Mouse (Mus musculus): ENCODE measurements around the gene Hdac7. TPM values are rescaled to one million over a fixed set of nuclear protein-coding genes. Genes with fewer than 3 reads are reported as not detected.

The Hdac7 gene
- polyA plus RNA-seq, 1 experiment from 2014 or later = 25.3 TPM

DNA sequence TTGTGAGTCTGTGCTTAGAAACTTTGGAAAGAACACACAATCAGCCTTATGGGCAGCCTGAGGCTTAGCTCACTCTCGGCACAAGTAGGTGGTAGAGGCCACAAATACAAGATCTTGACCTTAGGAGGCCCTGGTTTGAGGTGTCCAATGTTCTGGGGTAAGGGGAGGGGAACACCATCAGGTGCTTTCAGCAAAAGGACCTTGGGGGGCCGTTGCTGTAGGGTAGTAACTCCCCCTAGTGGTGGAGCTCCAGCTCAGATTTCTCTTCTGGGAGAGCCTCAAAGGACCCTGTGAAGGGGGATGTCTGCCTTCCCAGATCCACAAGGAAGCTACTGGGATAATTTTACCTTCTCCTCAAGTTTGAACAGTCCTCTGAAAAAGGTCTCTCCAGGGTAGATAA, 6.1 kb upstream of the Hdac7 start:
- Histone ChIP-seq H3K36me3 (replicated peaks) (no peaks in the 10 kb centered on the region), H3K4me1 (peaks cover 8% of the 10 kb centered on the region), H3K4me3 (no peak overlapping the region), H3K27me3 (ENCODE audit: poor library complexity, severe bottlenecking) (0 out of 2 replicates have a peak, but pooled peaks cover 2% of the 10 kb centered on the region), H3K27ac (no peak overlapping the region), H3K9me3 (no peaks in the 10 kb centered on the region)
- DNase-seq (ENCODE audit: extremely low spot score, low spot score) = no peak
- 18% methylated on average over 2 of the region's 2 CpGs for WGBS

DNA sequence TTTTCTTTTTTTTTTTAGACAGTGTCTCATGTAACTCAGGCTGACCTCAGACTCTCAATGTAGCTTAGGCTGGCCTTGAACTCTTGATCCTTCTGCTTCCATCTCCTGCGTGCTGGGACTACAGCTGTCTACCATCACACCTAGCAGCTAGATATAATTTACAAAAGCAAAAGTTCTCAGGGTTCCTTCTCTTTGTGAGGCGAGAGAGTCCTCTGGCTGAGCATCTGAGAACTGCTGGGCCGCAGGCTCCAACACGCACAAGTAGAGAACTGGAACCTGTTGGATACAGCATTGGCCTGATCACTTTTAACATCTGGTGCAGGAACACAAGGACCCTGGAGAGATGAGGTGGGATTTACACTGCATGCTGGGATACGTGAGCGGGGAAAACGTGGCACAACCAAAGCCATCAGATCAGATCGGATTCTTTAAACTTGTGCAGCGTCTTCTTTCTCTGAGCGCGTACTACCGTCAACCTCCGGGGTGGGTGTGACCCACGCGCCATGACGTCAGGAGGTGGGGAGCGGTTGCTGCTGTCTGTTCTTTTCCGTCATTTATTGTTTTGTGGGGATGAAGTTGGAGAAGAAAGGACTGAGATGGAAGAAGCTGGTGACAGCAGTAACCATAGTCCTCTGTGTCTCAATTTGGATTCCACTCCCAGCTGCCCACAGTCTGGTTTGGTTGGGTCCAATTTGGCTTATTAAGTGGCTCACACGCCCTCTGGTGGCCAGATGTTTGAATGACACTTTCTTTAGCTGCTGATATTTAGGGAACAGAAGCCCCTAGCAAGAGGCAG, 5.0 kb upstream of the Hdac7 start:
- Histone ChIP-seq H3K36me3 (replicated peaks) (no peaks in the 10 kb centered on the region), H3K27ac (peak overlapping the region; percentile 54), H3K4me3 (peak overlapping the region; percentile 44), H3K4me1 (peaks cover 8% of the 10 kb centered on the region), H3K27me3 (ENCODE audit: poor library complexity, severe bottlenecking) (0 out of 2 replicates have a peak, but pooled peaks cover 2% of the 10 kb centered on the region), H3K9me3 (no peaks in the 10 kb centered on the region)
- peak; percentile 83 for DNase-seq (ENCODE audit: extremely low spot score, low spot score)
- WGBS = 11% methylated on average over 19 of the region's 19 CpGs

DNA sequence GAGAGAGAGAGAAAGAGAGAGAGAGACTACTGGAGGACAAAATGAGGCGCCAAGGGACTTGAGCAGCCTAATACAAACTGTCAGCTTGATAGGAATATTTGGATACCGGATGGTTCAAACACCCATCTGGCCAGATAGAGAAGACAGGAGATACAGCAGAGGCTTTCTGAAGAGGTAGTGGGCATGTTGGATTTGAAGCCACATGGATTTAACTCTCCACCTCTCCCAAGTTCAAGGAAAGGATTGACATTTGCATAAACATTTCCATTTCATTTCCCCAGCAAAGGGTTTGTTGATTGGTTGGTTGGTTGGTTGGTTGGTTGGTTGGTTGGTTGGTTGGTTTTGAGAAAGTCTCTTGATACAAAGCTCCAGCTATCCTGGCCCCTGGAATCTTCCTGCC, 3.6 kb upstream of the Hdac7 start:
- Histone ChIP-seq H3K4me3 (no peak overlapping the region), H3K36me3 (replicated peaks) (no peaks in the 10 kb centered on the region), H3K27ac (no peak overlapping the region), H3K4me1 (peaks cover 13% of the 10 kb centered on the region), H3K27me3 (ENCODE audit: poor library complexity, severe bottlenecking) (0 out of 2 replicates have a peak, but pooled peaks cover 2% of the 10 kb centered on the region), H3K9me3 (no peaks in the 10 kb centered on the region)
- DNase-seq (ENCODE audit: extremely low spot score, low spot score) = no peak
- WGBS = 92% methylated on average over 2 of the region's 2 CpGs

DNA sequence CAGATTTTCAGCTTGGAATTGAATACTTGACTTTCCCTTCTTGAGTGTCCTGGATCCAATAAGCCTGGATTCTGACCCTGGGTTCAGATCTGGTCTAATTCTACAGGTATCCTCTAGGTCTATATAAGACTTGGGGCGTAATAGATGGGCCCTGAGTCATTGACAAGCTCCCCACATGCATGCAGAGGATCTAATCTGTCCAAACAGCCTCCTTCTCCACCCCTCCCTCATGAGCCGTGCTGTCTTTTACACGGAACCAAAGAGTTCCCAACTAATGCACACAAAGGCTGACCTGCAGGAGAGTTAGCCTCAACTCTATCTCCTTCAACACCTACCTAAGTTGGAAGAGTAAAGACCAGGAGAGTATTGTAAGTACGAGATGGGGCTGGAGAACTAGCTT, 3.0 kb upstream of the Hdac7 start:
- H3K27me3 ChIP-seq (ENCODE audit: poor library complexity, severe bottlenecking) = 0 out of 2 replicates have a peak, but pooled peaks cover 2% of the 10 kb centered on the region
- H3K36me3 ChIP-seq (replicated peaks) = no peaks in the 10 kb centered on the region
- peaks cover 13% of the 10 kb centered on the region for H3K4me1 ChIP-seq
- no peak for DNase-seq (ENCODE audit: extremely low spot score, low spot score)
- no peak overlapping the region for H3K4me3 ChIP-seq
- WGBS = 84% methylated on average over 4 of the region's 4 CpGs
- no peak overlapping the region for H3K27ac ChIP-seq
- H3K9me3 ChIP-seq = no peaks in the 10 kb centered on the region

DNA sequence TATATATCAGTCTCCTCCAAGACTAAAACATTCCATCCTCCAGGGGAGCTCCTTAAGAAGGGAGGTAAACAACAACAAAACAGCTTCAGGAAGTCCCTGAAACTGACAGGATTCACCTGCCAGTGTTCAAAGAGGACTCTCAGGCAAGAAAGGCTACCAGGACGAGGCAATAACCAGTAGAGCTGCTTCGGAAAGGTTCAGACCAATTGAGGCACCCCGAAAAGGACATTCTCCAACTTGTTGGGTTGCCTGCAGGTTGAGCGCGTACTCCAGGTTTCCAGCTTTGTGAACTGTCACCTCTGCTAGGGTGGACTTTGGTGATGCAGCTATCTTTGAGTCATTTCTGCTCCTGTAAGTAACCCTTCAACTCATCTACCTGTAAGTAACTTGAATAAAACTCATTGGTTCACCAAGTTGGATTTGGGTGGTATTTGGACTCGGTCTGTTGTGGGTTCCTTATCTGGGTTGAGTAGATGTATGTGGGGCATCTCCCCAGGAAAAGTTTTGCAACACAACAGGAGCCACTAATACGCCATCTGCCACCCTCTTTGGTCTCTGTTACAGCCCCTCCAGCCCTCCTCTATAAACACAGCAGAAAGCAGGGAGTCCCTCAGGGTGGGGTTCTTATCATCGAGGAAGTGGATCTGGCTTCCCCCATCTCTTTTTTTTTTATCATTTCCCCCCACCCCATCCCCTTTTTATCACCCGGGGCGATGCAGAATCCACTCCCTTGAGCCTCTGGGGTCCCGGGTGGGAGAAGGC, 2.0 kb upstream of the Hdac7 start:
- no peak for DNase-seq (ENCODE audit: extremely low spot score, low spot score)
- Histone ChIP-seq H3K36me3 (replicated peaks) (no peaks in the 10 kb centered on the region), H3K4me1 (peaks cover 13% of the 10 kb centered on the region), H3K4me3 (no peak overlapping the region), H3K27me3 (ENCODE audit: poor library complexity, severe bottlenecking) (0 out of 2 replicates have a peak, but pooled peaks cover 2% of the 10 kb centered on the region), H3K9me3 (no peaks in the 10 kb centered on the region), H3K27ac (no peak overlapping the region)
- 89% methylated on average over 11 of the region's 11 CpGs for WGBS

DNA sequence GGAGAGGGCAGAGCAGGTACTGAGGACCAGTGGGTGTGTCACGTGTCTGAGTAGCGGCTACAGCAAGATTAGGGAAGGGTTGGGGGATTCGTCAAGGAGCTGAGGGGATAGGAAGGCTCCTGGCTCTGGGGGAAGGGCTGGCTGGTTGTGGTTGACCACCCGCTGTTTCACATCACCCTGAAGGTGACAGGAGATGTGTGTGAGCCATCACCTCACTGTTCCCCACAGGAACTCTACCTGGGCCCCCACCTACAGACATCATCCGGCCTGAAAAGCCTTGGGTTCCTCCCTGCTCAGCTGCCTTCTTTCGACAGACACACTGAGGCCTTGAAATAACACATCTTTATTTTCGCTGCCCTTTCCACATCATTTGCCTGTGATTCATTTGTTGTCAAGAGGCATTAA, 1.1 kb downstream of the Hdac7 start:
- Histone ChIP-seq H3K4me3 (no peak overlapping the region), H3K27me3 (ENCODE audit: poor library complexity, severe bottlenecking) (0 out of 2 replicates have a peak, but pooled peaks cover 1% of the 10 kb centered on the region), H3K4me1 (peaks cover 29% of the 10 kb centered on the region), H3K9me3 (no peaks in the 10 kb centered on the region), H3K36me3 (replicated peaks) (no peaks in the 10 kb centered on the region), H3K27ac (no peak overlapping the region)
- no peak for DNase-seq (ENCODE audit: extremely low spot score, low spot score)
- 76% methylated on average over 7 of the region's 7 CpGs for WGBS

DNA sequence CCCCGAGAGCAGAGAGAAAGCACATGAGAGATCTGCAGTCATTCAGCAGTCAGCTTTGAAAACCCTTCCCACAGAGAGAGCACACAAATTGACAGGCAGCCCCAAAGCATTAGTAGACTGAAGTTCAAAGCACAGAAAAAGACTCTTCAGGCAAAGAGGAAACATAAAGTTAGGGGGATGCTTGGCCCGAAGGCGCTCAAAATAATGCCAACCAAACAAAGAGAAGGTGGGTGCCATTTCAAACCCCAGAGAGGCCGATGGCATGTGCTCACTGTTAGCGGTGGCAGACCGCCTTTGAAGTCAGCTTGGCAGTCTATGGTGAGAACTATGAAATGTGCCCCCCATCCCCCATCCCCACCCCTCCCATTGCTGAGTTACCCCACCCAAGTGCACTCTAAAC, 2.2 kb downstream of the Hdac7 start:
- no peak overlapping the region for H3K4me3 ChIP-seq
- peaks cover 40% of the 10 kb centered on the region for H3K4me1 ChIP-seq
- H3K36me3 ChIP-seq (replicated peaks) = no peaks in the 10 kb centered on the region
- no peaks in the 10 kb centered on the region for H3K27me3 ChIP-seq (ENCODE audit: poor library complexity, severe bottlenecking)
- DNase-seq (ENCODE audit: extremely low spot score, low spot score) = no peak
- H3K9me3 ChIP-seq = no peaks in the 10 kb centered on the region
- H3K27ac ChIP-seq = no peak overlapping the region
- 95% methylated on average over 6 of the region's 6 CpGs for WGBS

DNA sequence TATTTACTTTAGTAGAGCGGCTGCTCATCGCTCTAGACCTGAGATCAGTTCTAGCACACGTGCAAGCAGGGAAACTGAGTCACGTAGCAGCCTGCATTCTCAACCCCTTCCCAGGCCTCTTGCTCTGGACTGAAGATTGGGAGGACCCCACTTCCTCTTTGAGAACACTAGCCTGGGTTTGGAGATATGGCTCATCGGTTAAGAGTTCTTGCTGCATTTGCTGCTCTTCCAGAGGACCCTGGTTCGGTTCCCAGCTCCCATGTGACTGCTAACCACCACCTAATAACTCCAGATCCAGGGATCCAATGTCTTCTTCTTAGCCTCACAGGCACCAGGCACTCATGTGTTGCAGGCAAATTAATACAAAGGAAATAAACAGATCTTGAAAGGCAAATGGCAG, 2.9 kb downstream of the Hdac7 start:
- no peaks in the 10 kb centered on the region for H3K27me3 ChIP-seq (ENCODE audit: poor library complexity, severe bottlenecking)
- H3K27ac ChIP-seq = no peak overlapping the region
- no peak for DNase-seq (ENCODE audit: extremely low spot score, low spot score)
- no peaks in the 10 kb centered on the region for H3K36me3 ChIP-seq (replicated peaks)
- H3K4me1 ChIP-seq = peaks cover 44% of the 10 kb centered on the region
- H3K4me3 ChIP-seq = no peak overlapping the region
- WGBS = 96% methylated on average over 6 of the region's 6 CpGs
- H3K9me3 ChIP-seq = no peaks in the 10 kb centered on the region

DNA sequence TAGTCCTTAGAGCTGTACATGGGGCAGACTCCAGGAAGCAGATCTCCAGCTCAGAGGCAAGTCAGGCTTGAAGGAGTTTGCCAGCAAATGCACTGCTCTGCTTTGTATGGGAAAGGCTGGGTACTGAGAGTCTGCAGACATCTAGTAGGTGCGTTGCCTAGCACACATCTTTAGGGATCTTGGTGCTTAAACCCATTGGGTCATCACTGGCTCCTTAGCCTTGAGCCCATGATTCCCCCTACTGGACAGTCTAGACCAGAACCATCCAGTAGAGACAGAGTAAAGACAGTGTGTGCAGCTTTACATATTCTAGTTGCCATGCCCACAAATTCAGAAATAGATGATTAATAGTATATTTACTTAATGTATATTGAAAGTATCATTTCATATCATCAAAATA, 3.5 kb downstream of the Hdac7 start:
- Histone ChIP-seq H3K4me1 (peaks cover 48% of the 10 kb centered on the region), H3K36me3 (replicated peaks) (no peaks in the 10 kb centered on the region), H3K4me3 (no peak overlapping the region), H3K27me3 (ENCODE audit: poor library complexity, severe bottlenecking) (no peaks in the 10 kb centered on the region), H3K9me3 (no peaks in the 10 kb centered on the region), H3K27ac (peak overlapping the region; percentile 12; the same call in 1 of the 2 replicates)
- DNase-seq (ENCODE audit: extremely low spot score, low spot score) = no peak
- WGBS = 100% methylated on average over 1 of the region's 1 CpGs

DNA sequence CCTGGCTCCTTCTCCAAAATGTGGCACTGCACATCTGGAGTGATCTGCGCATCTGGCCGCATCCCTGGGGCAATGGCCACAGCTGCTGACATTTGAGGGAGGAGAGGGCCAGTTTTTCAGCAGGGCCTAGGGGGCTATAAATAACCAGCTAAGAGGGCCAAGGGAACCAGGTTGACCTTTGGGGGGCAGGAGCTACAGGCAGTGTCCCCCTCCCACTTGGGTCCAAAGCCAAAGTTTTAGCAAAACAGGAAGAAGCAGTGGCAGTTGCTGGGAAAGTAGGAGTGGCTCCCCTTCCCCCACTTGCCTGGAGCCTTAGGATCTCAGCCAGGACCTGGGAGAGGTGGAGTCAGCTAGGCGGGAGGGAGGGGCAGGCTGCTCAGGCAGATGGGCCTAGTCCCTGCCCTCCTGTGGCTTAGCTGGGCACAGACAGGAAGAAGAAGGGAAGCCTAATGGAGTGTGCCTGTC, 4.3 kb downstream of the Hdac7 start:
- peaks cover under 1% of the 10 kb centered on the region; the same call in 1 of the 2 replicates for H3K27me3 ChIP-seq (ENCODE audit: poor library complexity, severe bottlenecking)
- WGBS = 44% methylated on average over 3 of the region's 3 CpGs
- H3K27ac ChIP-seq = 0 out of 2 replicates have a peak overlapping the region, but pooled peaks have one; percentile 36
- H3K36me3 ChIP-seq (replicated peaks) = no peaks in the 10 kb centered on the region
- no peak for DNase-seq (ENCODE audit: extremely low spot score, low spot score)
- no peaks in the 10 kb centered on the region for H3K9me3 ChIP-seq
- peaks cover 48% of the 10 kb centered on the region for H3K4me1 ChIP-seq
- no peak overlapping the region for H3K4me3 ChIP-seq

DNA sequence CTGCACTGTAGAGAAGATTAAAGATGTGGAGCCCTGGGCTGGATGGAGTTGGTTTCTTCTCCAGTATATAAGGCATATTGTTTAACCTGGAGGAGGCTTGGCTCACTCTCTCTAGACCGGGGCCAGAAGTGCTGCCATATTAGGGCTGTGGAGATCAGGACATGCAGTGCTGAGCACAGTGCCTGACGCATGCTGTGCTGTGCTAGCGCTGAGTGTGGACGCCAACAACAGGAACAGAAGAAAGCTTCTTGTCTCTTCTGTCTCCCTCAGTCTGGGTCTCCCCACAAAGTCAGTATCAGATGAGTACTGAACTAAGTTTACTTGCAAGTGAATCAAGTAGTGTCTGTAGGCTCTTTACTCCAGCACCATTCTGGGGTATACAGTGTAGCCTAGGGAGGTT, 4.8 kb downstream of the Hdac7 start:
- H3K36me3 ChIP-seq (replicated peaks) = no peaks in the 10 kb centered on the region
- no peaks in the 10 kb centered on the region for H3K9me3 ChIP-seq
- DNase-seq (ENCODE audit: extremely low spot score, low spot score) = no peak
- peaks cover 48% of the 10 kb centered on the region for H3K4me1 ChIP-seq
- peak overlapping the region; percentile 26; the same call in 1 of the 2 replicates for H3K27ac ChIP-seq
- H3K4me3 ChIP-seq = no peak overlapping the region
- peaks cover 5% of the 10 kb centered on the region; the same call in 1 of the 2 replicates for H3K27me3 ChIP-seq (ENCODE audit: poor library complexity, severe bottlenecking)
- 71% methylated on average over 4 of the region's 4 CpGs for WGBS

DNA sequence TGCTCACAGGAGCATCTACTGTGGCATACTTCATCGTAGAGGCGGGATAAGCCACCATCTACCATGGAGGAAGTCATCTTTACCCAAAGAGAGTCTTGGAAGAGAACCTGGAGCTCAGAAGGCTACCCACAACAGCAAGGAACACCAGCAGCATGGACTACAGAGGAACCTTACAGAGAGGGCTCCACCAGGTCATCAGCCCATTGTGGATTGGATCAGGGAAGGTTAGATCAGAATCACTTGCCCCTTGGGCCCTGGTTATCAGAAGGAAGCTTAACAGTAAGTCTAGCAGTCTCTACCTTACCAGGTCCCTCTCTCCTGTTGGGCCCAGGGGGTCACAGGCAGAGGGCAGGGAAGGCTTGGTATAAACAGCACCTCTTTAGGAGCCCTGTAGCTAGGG, 5.3 kb downstream of the Hdac7 start:
- DNase-seq (ENCODE audit: extremely low spot score, low spot score) = no peak
- 91% methylated on average over 2 of the region's 2 CpGs for WGBS
- Histone ChIP-seq H3K4me1 (peaks cover 45% of the 10 kb centered on the region), H3K36me3 (replicated peaks) (no peaks in the 10 kb centered on the region), H3K4me3 (no peak overlapping the region), H3K27me3 (ENCODE audit: poor library complexity, severe bottlenecking) (peaks cover 8% of the 10 kb centered on the region), H3K9me3 (no peaks in the 10 kb centered on the region), H3K27ac (peak overlapping the region; percentile 26; the same call in 1 of the 2 replicates)

DNA sequence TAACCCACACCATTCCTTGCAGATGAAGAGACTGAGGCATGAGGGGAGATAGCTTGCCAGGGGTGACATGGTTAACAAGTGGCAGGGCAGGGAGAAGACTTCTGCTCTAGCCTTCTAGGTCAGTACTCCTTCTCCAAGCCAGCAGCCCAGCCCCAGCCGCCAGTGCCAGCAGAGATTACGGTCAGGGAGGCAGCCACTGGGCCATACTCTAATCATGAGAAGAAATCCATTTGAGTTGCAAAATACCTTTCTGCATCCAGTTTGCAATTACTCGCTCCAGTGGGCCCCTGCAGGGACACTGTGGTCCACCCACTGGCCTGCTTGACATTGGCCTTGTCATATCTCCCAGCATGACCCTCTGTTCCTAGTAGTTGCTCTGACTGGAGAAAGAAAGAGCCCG, 5.9 kb downstream of the Hdac7 start:
- DNase-seq (ENCODE audit: extremely low spot score, low spot score) = no peak
- peaks cover 43% of the 10 kb centered on the region for H3K4me1 ChIP-seq
- WGBS = 76% methylated on average over 4 of the region's 4 CpGs
- no peak overlapping the region for H3K4me3 ChIP-seq
- no peak overlapping the region for H3K27ac ChIP-seq
- no peaks in the 10 kb centered on the region for H3K36me3 ChIP-seq (replicated peaks)
- peaks cover 14% of the 10 kb centered on the region for H3K27me3 ChIP-seq (ENCODE audit: poor library complexity, severe bottlenecking)
- H3K9me3 ChIP-seq = no peaks in the 10 kb centered on the region
